Mouse (Mus musculus) regulatory T cell (primary cell): Measurements from ENCODE around the gene Fsip1.
"Not testable (repeated sequence)": the region's sequence is repeated elsewhere in the genome, so short reads cannot be mapped to it uniquely, and the experiment has no call there.

Source experiments
- in situ Hi-C: fragments of 300-600 bp; cut with MboI, MseI; formaldehyde crosslinking; loops from one replicate; pipeline ENCODE4 v1.15.1; 2025; ENCODE audit warnings: high pct_unique_total_duplicates

Gene Fsip1

GRCm38 (mm10) chr2:118256621-118257053 lies at the start of gene Fsip1:
Gene Fsip1, minus strand, starts transcription at chr2:118256966.
- in situ Hi-C loops = no loop called here

GRCm38 (mm10) chr2:118306522-118306895 lies 49.7 kb upstream of the Fsip1 start:
- in situ Hi-C loops = no loop called here

GRCm38 (mm10) chr2:118305827-118306521 lies 49.2 kb upstream of the Fsip1 start:
- in situ Hi-C loops = no loop called here

- in situ Hi-C loops = no loop called here
Observed at GRCm38 (mm10) chr2:118303456-118303855, 46.7 kb upstream of the Fsip1 start.

GRCm38 (mm10) chr2:118301656-118302055 lies 44.9 kb upstream of the Fsip1 start:
- in situ Hi-C loops = no loop called here

- in situ Hi-C loops = no loop called here
Observed at GRCm38 (mm10) chr2:118301041-118301545, 44.3 kb upstream of the Fsip1 start.

- in situ Hi-C loops = no loop called here
Observed at GRCm38 (mm10) chr2:118299981-118300380, 43.2 kb upstream of the Fsip1 start.

- in situ Hi-C loops = no loop called here
Observed at GRCm38 (mm10) chr2:118298601-118299000, 41.8 kb upstream of the Fsip1 start.

GRCm38 (mm10) chr2:118297966-118298365 lies 41.2 kb upstream of the Fsip1 start:
- in situ Hi-C loops = no loop called here

- in situ Hi-C loops = no loop called here
Observed at GRCm38 (mm10) chr2:118295505-118295904, 38.7 kb upstream of the Fsip1 start.

- in situ Hi-C loops = no loop called here
Observed at GRCm38 (mm10) chr2:118293583-118293982, 36.8 kb upstream of the Fsip1 start.

- in situ Hi-C loops = not testable (repeated sequence)
Observed at GRCm38 (mm10) chr2:118289066-118289460, 32.3 kb upstream of the Fsip1 start.

- in situ Hi-C loops = no loop called here
Observed at GRCm38 (mm10) chr2:118288326-118289065, 31.7 kb upstream of the Fsip1 start.

GRCm38 (mm10) chr2:118287678-118288077 lies 30.9 kb upstream of the Fsip1 start:
- in situ Hi-C loops = no loop called here

GRCm38 (mm10) chr2:118282467-118282866 lies 25.7 kb upstream of the Fsip1 start:
- in situ Hi-C loops = no loop called here

GRCm38 (mm10) chr2:118278249-118278648 lies 21.5 kb upstream of the Fsip1 start:
- in situ Hi-C loops = no loop called here

- in situ Hi-C loops = no loop called here
Observed at GRCm38 (mm10) chr2:118271606-118272005, 14.8 kb upstream of the Fsip1 start.

- in situ Hi-C loops = no loop called here
Observed at GRCm38 (mm10) chr2:118270213-118270612, 13.4 kb upstream of the Fsip1 start.

- in situ Hi-C loops = loop anchor here (10.0 kb wide), 1 partner anchor 161 kb away; no protein-coding TSS in a partner anchor
Observed at GRCm38 (mm10) chr2:118263914-118264201, 7.1 kb upstream of the Fsip1 start.

- in situ Hi-C loops = loop anchor here (10.0 kb wide), 1 partner anchor 161 kb away; no protein-coding TSS in a partner anchor
Observed at GRCm38 (mm10) chr2:118263151-118263913, 6.6 kb upstream of the Fsip1 start.

- in situ Hi-C loops = loop anchor here (10.0 kb wide), 1 partner anchor 162 kb away; no protein-coding TSS in a partner anchor
Observed at GRCm38 (mm10) chr2:118262673-118263072, 5.9 kb upstream of the Fsip1 start.

- in situ Hi-C loops = loop anchor here (10.0 kb wide), 1 partner anchor 165 kb away; no protein-coding TSS in a partner anchor
Observed at GRCm38 (mm10) chr2:118259746-118260145, 3.0 kb upstream of the Fsip1 start.
